Mouse (Mus musculus) neural tube, embryonic 13.5 days (tissue): ENCODE measurements at regions not wholly inside any gene's neighbourhood (a gene's known extent, or its start where the extent isn't known, plus 50 kb on each side); places are given as distances from the start of the nearest gene placed in this dataset.

Experiments
- ATAC-seq: fragments of 200-750 bp; cut with Nextera tagmentation; 2 replicates; pipeline ENCODE4 v1.8.0; 2017; ENCODE audit warnings: low read depth, mild to moderate bottlenecking, moderate TSS enrichment, moderate library complexity
- H3K27ac ChIP-seq: fragments of 300-500 bp; sonication (generic); replicated peaks from 2 replicates; pipeline ENCODE4 v1.5.1; 2015; ENCODE audit warnings: moderate library complexity, mild to moderate bottlenecking, inconsistent platforms
- H3K27me3 ChIP-seq: fragments of 300-500 bp; sonication (generic); 2 replicates; pipeline ENCODE4 v1.6.1; 2015; ENCODE audit warnings: mild to moderate bottlenecking, inconsistent platforms
- H3K36me3 ChIP-seq: fragments of 300-500 bp; sonication (generic); 2 replicates; pipeline ENCODE4 v1.6.1; 2015; ENCODE audit warnings: mild to moderate bottlenecking, inconsistent platforms
- H3K4me1 ChIP-seq: fragments of 300-500 bp; sonication (generic); replicated peaks from 2 replicates; pipeline ENCODE4 v1.6.1; 2015; ENCODE audit warnings: inconsistent platforms
- H3K4me2 ChIP-seq: fragments of 300-500 bp; sonication (generic); 2 replicates; pipeline ENCODE4 v1.6.1; 2015; ENCODE audit warnings: inconsistent platforms, mild to moderate bottlenecking, moderate library complexity
- H3K4me3 ChIP-seq: fragments of 300-500 bp; sonication (generic); 2 replicates; pipeline ENCODE4 v1.5.1; 2015; ENCODE audit warnings: mild to moderate bottlenecking, inconsistent platforms
- H3K9ac ChIP-seq: fragments of 300-500 bp; sonication (generic); 2 replicates; pipeline ENCODE4 v1.6.1; 2015; ENCODE audit warnings: moderate library complexity, mild to moderate bottlenecking, inconsistent platforms
- H3K9me3 ChIP-seq: fragments of 300-500 bp; sonication (generic); 2 replicates; pipeline ENCODE4 v1.6.1; 2016; ENCODE audit warnings: inconsistent platforms
- WGBS: fragments of 180-500 bp; shearing (Covaris S2); methylation state at CpG from one replicate; pipeline ENCODE4 v1.1.7; 2015; 5-methylcytosine and 5-hydroxymethylcytosine counted together

GRCm38 (mm10) chr8:102845362-102845761, 59.9 kb upstream of the Cdh11 start:
- Histone ChIP-seq H3K9me3 (no peaks in the 10 kb centered on the region), H3K4me2 (no peak overlapping the region), H3K27ac (no peak overlapping the region), H3K4me3 (no peak overlapping the region), H3K4me1 (no peaks in the 10 kb centered on the region), H3K9ac (no peak overlapping the region), H3K27me3 (no peaks in the 10 kb centered on the region), H3K36me3 (no peaks in the 10 kb centered on the region)
- no peak for ATAC-seq

GRCm38 (mm10) chr8:102860021-102860420, 74.6 kb upstream of the Cdh11 start:
- Histone ChIP-seq H3K9ac (no peak overlapping the region), H3K4me3 (no peak overlapping the region), H3K27me3 (no peaks in the 10 kb centered on the region), H3K9me3 (no peaks in the 10 kb centered on the region), H3K36me3 (no peaks in the 10 kb centered on the region), H3K4me1 (no peaks in the 10 kb centered on the region), H3K4me2 (no peak overlapping the region), H3K27ac (no peak overlapping the region)
- 80% methylated on average over 1 of the region's 1 CpGs for WGBS
- no peak for ATAC-seq

GRCm38 (mm10) chr8:102899525-102899924, 114.1 kb upstream of the Cdh11 start:
- Histone ChIP-seq H3K36me3 (no peaks in the 10 kb centered on the region), H3K9ac (no peak overlapping the region), H3K27me3 (no peaks in the 10 kb centered on the region), H3K4me1 (no peaks in the 10 kb centered on the region), H3K4me2 (no peak overlapping the region), H3K4me3 (no peak overlapping the region), H3K9me3 (no peaks in the 10 kb centered on the region), H3K27ac (no peak overlapping the region)
- ATAC-seq, result no peak
- 86% methylated on average over 2 of the region's 2 CpGs for WGBS

- Histone ChIP-seq H3K4me2 (no peak overlapping the region), H3K9ac (no peak overlapping the region), H3K36me3 (no peaks in the 10 kb centered on the region), H3K4me1 (no peaks in the 10 kb centered on the region), H3K27ac (no peak overlapping the region), H3K9me3 (no peaks in the 10 kb centered on the region), H3K27me3 (no peaks in the 10 kb centered on the region), H3K4me3 (no peak overlapping the region)
- no peak for ATAC-seq
- 15% methylated on average over 5 of the region's 5 CpGs for WGBS
Observed at GRCm38 (mm10) chr8:102900662-102901061, 115.2 kb upstream of the Cdh11 start.

- no peak for ATAC-seq
- no peak overlapping the region for H3K4me2 ChIP-seq
- no peaks in the 10 kb centered on the region for H3K9me3 ChIP-seq
- H3K4me1 ChIP-seq, result no peaks in the 10 kb centered on the region
- 67% methylated on average over 2 of the region's 2 CpGs for WGBS
- no peak overlapping the region for H3K4me3 ChIP-seq
- H3K9ac ChIP-seq, result no peak overlapping the region
- H3K27ac ChIP-seq, result no peak overlapping the region
- no peaks in the 10 kb centered on the region for H3K27me3 ChIP-seq
- no peaks in the 10 kb centered on the region for H3K36me3 ChIP-seq
Observed at GRCm38 (mm10) chr8:102907444-102907843, 122.0 kb upstream of the Cdh11 start.

GRCm38 (mm10) chr8:102931342-102931835, 145.9 kb upstream of the Cdh11 start:
- Histone ChIP-seq H3K27ac (peak overlapping the region; percentile 39), H3K4me2 (no peak overlapping the region), H3K4me1 (peaks cover 24% of the 10 kb centered on the region), H3K27me3 (no peaks in the 10 kb centered on the region), H3K36me3 (no peaks in the 10 kb centered on the region), H3K4me3 (no peak overlapping the region), H3K9me3 (no peaks in the 10 kb centered on the region), H3K9ac (no peak overlapping the region)
- ATAC-seq, result peak; percentile 86
- WGBS, result 11% methylated on average over 3 of the region's 3 CpGs

- 94% methylated on average over 2 of the region's 2 CpGs for WGBS
- H3K4me1 ChIP-seq, result no peaks in the 10 kb centered on the region
Observed at GRCm38 (mm10) chr8:102938771-102939170, 153.3 kb upstream of the Cdh11 start.

GRCm38 (mm10) chr8:102945546-102945945, 160.1 kb upstream of the Cdh11 start:
- ATAC-seq, result no peak
- no peaks in the 10 kb centered on the region for H3K27me3 ChIP-seq
- H3K4me2 ChIP-seq, result no peak overlapping the region
- H3K4me3 ChIP-seq, result no peak overlapping the region
- H3K36me3 ChIP-seq, result no peaks in the 10 kb centered on the region
- 93% methylated on average over 5 of the region's 5 CpGs for WGBS
- no peak overlapping the region for H3K9ac ChIP-seq
- no peak overlapping the region for H3K27ac ChIP-seq
- no peaks in the 10 kb centered on the region for H3K9me3 ChIP-seq
- H3K4me1 ChIP-seq, result no peaks in the 10 kb centered on the region

More at GRCm38 (mm10) chr8:102938771-102939170, 153.3 kb upstream of the Cdh11 start:
- Histone ChIP-seq H3K9me3 (no peaks in the 10 kb centered on the region), H3K4me2 (no peak overlapping the region), H3K27ac (no peak overlapping the region), H3K9ac (no peak overlapping the region), H3K4me3 (no peak overlapping the region), H3K27me3 (no peaks in the 10 kb centered on the region), H3K36me3 (no peaks in the 10 kb centered on the region)
- no peak for ATAC-seq

- no peak for ATAC-seq
Observed at GRCm38 (mm10) chr8:102978161-102978581, 192.7 kb upstream of the Cdh11 start.

GRCm38 (mm10) chr8:102983220-102983909, 197.9 kb upstream of the Cdh11 start:
- Histone ChIP-seq H3K4me2 (no peak overlapping the region), H3K9me3 (no peaks in the 10 kb centered on the region), H3K4me1 (peaks cover 11% of the 10 kb centered on the region), H3K4me3 (no peak overlapping the region), H3K27me3 (no peaks in the 10 kb centered on the region), H3K9ac (no peak overlapping the region), H3K27ac (no peak overlapping the region), H3K36me3 (no peaks in the 10 kb centered on the region)
- WGBS, result 40% methylated on average over 3 of the region's 3 CpGs
- no peak for ATAC-seq

More at GRCm38 (mm10) chr8:102978161-102978581, 192.7 kb upstream of the Cdh11 start:
- no peaks in the 10 kb centered on the region for H3K36me3 ChIP-seq
- peaks cover 5% of the 10 kb centered on the region for H3K4me1 ChIP-seq
- no peak overlapping the region for H3K27ac ChIP-seq
- H3K27me3 ChIP-seq, result no peaks in the 10 kb centered on the region
- no peak overlapping the region for H3K4me2 ChIP-seq
- H3K9me3 ChIP-seq, result no peaks in the 10 kb centered on the region
- no peak overlapping the region for H3K4me3 ChIP-seq
- no peak overlapping the region for H3K9ac ChIP-seq
- WGBS, result 67% methylated on average over 7 of the region's 7 CpGs

GRCm38 (mm10) chr8:102983910-102984225, 198.4 kb upstream of the Cdh11 start:
- WGBS, result 42% methylated on average over 3 of the region's 3 CpGs
- Histone ChIP-seq H3K9ac (no peak overlapping the region), H3K36me3 (no peaks in the 10 kb centered on the region), H3K27me3 (no peaks in the 10 kb centered on the region), H3K27ac (no peak overlapping the region), H3K9me3 (no peaks in the 10 kb centered on the region), H3K4me3 (no peak overlapping the region), H3K4me1 (peaks cover 11% of the 10 kb centered on the region), H3K4me2 (no peak overlapping the region)
- no peak for ATAC-seq

GRCm38 (mm10) chr8:103007284-103007984, 222.0 kb upstream of the Cdh11 start:
- Histone ChIP-seq H3K4me3 (no peak overlapping the region), H3K9me3 (no peaks in the 10 kb centered on the region), H3K4me1 (0 out of 2 replicates have a peak, but pooled peaks cover 3% of the 10 kb centered on the region), H3K4me2 (no peak overlapping the region), H3K36me3 (no peaks in the 10 kb centered on the region), H3K27me3 (no peaks in the 10 kb centered on the region), H3K9ac (no peak overlapping the region), H3K27ac (no peak overlapping the region)
- WGBS, result 44% methylated on average over 2 of the region's 2 CpGs
- ATAC-seq, result no peak
